Mouse (Mus musculus) midbrain, embryonic 12.5 days (tissue): Measurements from ENCODE around the gene Sorcs1. TPM values are rescaled to one million over a fixed set of nuclear protein-coding genes. Genes with fewer than 3 reads are reported as not detected.

Experiments
- ATAC-seq: fragments of 200-750 bp; cut with Nextera tagmentation; 2 replicates; pipeline ENCODE4 v1.8.0; 2017; ENCODE audit warnings: low read depth, moderate TSS enrichment, moderate library complexity; ENCODE audit not compliant: low FRiP score
- H3K27ac ChIP-seq: fragments of 300-500 bp; sonication (generic); replicated peaks from 2 replicates; pipeline ENCODE4 v1.5.1; 2016; ENCODE audit warnings: mild to moderate bottlenecking
- H3K27me3 ChIP-seq: fragments of 300-500 bp; sonication (generic); 2 replicates; pipeline ENCODE4 v1.6.1; 2016; ENCODE audit warnings: mild to moderate bottlenecking
- H3K36me3 ChIP-seq: fragments of 300-500 bp; sonication (generic); 2 replicates; pipeline ENCODE4 v1.6.1; 2016
- H3K4me1 ChIP-seq: fragments of 300-500 bp; sonication (generic); 2 replicates; pipeline ENCODE4 v1.6.1; 2016
- H3K4me2 ChIP-seq: fragments of 300-500 bp; sonication (generic); replicated peaks from 2 replicates; pipeline ENCODE4 v1.6.1; 2016; ENCODE audit warnings: mild to moderate bottlenecking, moderate library complexity
- H3K4me3 ChIP-seq: fragments of 300-500 bp; sonication (generic); 2 replicates; pipeline ENCODE4 v1.5.1; 2016; ENCODE audit warnings: mild to moderate bottlenecking
- H3K9ac ChIP-seq: fragments of 300-500 bp; sonication (generic); replicated peaks from 2 replicates; pipeline ENCODE4 v1.6.1; 2016; ENCODE audit warnings: mild to moderate bottlenecking, moderate library complexity
- H3K9me3 ChIP-seq: fragments of 300-500 bp; sonication (generic); 2 replicates; pipeline ENCODE4 v1.6.1; 2016; ENCODE audit warnings: mild to moderate bottlenecking
- WGBS: fragments of 180-500 bp; shearing (Covaris S2); methylation state at CpG from one replicate; pipeline ENCODE4 v1.1.7; 2016; 5-methylcytosine and 5-hydroxymethylcytosine counted together
- polyA plus RNA-seq: library from polyadenylated mRNA; unstranded; fragments of >200 nt; fragmentation: Nextera tagmentation; extraction: Ambion mirVana; gene quantifications from 2 replicates; pipeline ENCODE4 v1.2.1, GENCODE M21; 2016

Gene Sorcs1
- polyA plus RNA-seq, 1 experiment from 2014 or later: 6.2 TPM

DNA sequence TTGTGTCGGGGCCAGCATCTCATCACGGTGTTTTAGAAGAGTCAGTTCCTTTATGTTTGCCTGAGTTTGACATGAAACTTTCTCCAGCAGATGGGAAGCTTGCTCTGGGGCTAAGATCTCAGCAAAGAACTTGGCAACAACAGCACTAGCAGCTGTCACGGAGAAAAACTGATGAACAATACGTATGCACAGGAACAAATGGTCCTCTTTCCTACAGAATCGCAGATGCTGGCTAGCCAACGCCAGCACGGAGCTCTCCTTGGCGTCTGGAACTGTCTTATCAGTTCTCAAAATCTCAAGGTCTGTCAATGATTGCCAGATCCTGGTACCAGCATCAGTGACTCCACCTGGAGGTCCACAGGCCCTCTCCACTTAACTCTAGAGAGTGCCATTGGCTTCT, 350.6 kb downstream of the Sorcs1 start:
- no peak overlapping the region for H3K27ac ChIP-seq
- H3K4me3 ChIP-seq: no peak overlapping the region
- H3K4me2 ChIP-seq: no peak overlapping the region
- H3K4me1 ChIP-seq: no peaks in the 10 kb centered on the region
- ATAC-seq: no peak
- WGBS: 93% methylated on average over 8 of the region's 8 CpGs
- no peaks in the 10 kb centered on the region for H3K36me3 ChIP-seq
- no peak overlapping the region for H3K9ac ChIP-seq
- H3K27me3 ChIP-seq: no peaks in the 10 kb centered on the region
- H3K9me3 ChIP-seq: no peaks in the 10 kb centered on the region

DNA sequence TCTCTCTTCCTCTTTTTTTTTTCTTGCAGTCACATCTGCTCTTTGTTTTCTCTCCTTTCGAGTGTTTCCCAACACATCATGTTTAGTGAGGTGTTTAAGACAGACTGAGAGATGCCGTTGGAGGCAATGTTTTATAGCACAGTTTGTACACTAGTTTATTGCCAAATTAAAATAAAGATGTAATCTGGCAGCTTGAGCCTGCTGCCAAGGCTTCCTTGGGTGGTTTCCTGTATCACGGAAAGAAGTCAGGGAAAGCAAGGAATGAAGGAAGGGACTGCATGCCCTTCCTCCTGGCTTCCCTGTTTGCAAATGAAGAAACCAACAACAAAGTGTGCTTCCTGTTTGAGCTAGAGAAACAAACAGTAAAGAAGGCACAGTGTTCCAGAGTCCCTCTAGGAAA, 352.3 kb downstream of the Sorcs1 start:
- H3K36me3 ChIP-seq: no peaks in the 10 kb centered on the region
- H3K9me3 ChIP-seq: no peaks in the 10 kb centered on the region
- no peak overlapping the region for H3K27ac ChIP-seq
- no peak overlapping the region for H3K4me2 ChIP-seq
- H3K27me3 ChIP-seq: no peaks in the 10 kb centered on the region
- H3K9ac ChIP-seq: no peak overlapping the region
- H3K4me1 ChIP-seq: no peaks in the 10 kb centered on the region
- H3K4me3 ChIP-seq: no peak overlapping the region
- WGBS: 84% methylated on average over 3 of the region's 3 CpGs
- no peak for ATAC-seq

DNA sequence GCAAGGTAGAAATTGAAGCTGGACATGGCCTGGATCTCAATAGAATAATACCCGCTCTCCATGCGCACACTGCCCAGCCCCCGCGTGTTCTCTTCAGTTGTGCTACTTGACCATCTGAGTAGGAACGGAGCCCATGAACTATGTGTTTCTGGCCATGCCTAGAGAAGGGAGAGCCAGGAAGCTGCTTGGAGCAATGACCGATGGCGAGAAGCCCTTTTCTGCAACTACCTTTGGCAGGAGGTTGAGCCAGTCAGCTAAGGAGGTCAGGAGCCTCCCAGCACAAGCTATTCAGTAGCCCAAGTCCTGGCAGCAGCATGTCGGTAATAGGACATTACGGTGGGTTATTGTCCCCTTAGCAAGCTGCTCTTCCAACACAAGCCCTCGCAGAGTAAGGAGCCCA, 352.8 kb downstream of the Sorcs1 start:
- H3K9ac ChIP-seq: no peak overlapping the region
- H3K4me1 ChIP-seq: no peaks in the 10 kb centered on the region
- H3K27ac ChIP-seq: no peak overlapping the region
- no peaks in the 10 kb centered on the region for H3K27me3 ChIP-seq
- no peak overlapping the region for H3K4me3 ChIP-seq
- no peaks in the 10 kb centered on the region for H3K36me3 ChIP-seq
- 95% methylated on average over 10 of the region's 10 CpGs for WGBS
- H3K9me3 ChIP-seq: no peaks in the 10 kb centered on the region
- no peak for ATAC-seq
- no peak overlapping the region for H3K4me2 ChIP-seq

DNA sequence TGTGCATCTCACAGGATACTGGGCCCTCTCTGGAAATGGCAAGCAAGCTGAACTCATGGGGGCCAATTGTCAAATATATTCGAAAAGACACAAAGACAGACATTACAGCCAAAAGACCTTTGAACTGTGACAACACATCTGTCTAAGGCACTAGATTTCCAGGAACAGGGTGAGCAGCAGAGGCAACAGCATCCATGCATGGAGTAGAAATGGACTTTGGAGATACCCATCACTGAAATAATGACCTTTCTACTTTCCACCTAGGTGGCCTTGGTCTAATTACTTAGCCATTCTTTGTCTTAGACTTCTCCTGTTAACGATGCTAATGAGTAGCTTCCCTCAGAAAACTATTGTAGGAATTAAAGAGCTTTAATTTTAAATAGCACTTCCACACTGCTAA, 371.4 kb downstream of the Sorcs1 start:
- H3K27ac ChIP-seq: no peak overlapping the region
- H3K4me1 ChIP-seq: no peaks in the 10 kb centered on the region
- no peak for ATAC-seq

DNA sequence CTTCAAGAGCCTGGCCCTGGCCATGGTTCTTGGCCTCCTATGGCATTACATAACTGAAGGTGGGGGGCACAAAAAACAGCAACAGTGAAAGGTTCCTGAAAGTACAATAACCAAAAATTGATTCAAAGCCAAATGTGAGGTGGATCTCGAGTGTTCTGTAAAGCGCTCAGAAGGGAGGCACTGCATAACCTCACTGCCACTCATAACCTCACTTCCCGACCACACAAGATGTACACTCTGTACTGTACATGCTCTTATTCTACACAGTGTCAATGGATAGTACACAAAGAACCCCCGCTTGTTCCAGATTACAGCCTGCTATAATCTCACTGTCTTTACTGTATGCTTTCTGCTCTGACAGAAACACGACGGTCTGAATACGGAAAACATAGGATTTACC, 384.2 kb downstream of the Sorcs1 start:
- Histone ChIP-seq H3K4me2 (no peak overlapping the region), H3K9ac (no peak overlapping the region), H3K27me3 (no peaks in the 10 kb centered on the region), H3K36me3 (no peaks in the 10 kb centered on the region), H3K4me1 (no peaks in the 10 kb centered on the region), H3K4me3 (no peak overlapping the region), H3K27ac (no peak overlapping the region), H3K9me3 (no peaks in the 10 kb centered on the region)
- no peak for ATAC-seq
- WGBS: 90% methylated on average over 7 of the region's 7 CpGs

More for the DNA sequence above, 371.4 kb downstream of the Sorcs1 start:
- Histone ChIP-seq H3K4me3 (no peak overlapping the region), H3K36me3 (no peaks in the 10 kb centered on the region), H3K9ac (no peak overlapping the region), H3K27me3 (no peaks in the 10 kb centered on the region), H3K9me3 (no peaks in the 10 kb centered on the region), H3K4me2 (no peak overlapping the region)
- WGBS: 73% methylated on average over 2 of the region's 2 CpGs

DNA sequence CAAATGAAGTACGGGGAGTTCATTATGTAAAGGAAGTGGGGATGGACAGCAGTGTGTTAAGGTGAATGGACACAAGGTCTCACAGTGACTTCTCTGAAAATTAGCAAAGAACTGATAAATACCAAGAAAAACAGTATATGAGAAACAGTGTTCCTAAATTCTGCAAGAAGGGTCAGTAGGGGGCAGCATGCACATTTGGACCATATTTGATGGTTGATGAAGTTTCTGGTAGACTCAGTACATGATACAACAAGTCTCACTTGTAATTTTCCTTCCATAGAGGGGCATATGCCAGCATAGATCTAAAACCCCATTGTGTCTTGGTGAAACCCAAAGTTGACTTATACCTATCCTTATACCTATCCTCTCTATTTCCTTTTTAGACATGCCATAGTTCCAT, 414.0 kb downstream of the Sorcs1 start:
- H3K9me3 ChIP-seq: no peaks in the 10 kb centered on the region
- ATAC-seq: no peak
- no peak overlapping the region for H3K27ac ChIP-seq
- WGBS: 79% methylated on average over 1 of the region's 1 CpGs
- no peak overlapping the region for H3K4me2 ChIP-seq
- H3K36me3 ChIP-seq: no peaks in the 10 kb centered on the region
- no peak overlapping the region for H3K9ac ChIP-seq
- H3K4me3 ChIP-seq: no peak overlapping the region
- no peaks in the 10 kb centered on the region for H3K4me1 ChIP-seq
- H3K27me3 ChIP-seq: no peaks in the 10 kb centered on the region

DNA sequence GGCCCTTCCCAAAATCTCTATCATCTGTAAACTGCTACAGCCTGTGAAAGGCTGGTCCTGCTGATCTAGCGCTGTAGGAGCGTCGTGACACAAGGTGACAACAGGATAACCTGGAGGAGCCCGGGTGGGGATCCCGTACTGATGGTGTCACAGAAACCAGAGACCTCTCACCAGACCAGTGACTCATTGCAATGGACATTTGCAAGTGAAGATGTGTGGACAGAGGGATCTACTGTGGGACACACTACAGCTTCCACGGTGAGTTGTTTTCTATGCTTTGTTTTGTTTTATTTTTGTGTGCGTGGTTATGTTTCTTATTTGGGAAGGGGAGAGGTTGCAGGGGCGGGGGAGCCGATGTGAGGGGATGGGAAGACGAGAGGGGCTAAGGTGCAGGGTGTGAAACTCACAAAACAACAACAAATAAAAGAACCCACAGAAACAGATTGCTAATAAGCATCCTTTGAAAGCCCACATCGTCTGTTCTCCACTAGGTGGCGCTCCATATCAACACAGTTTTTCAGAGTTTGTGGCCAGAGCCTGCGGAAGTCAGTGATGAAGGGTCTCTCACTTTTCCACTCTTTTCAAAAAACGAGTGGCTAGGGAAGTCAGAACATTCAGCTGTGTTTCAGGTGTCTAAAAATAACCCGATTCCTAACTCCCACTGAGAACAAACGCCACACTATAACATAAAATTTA, 419.6 kb downstream of the Sorcs1 start:
- H3K4me1 ChIP-seq: no peaks in the 10 kb centered on the region
- H3K4me2 ChIP-seq: no peak overlapping the region
- H3K27me3 ChIP-seq: no peaks in the 10 kb centered on the region
- no peak overlapping the region for H3K4me3 ChIP-seq
- no peak overlapping the region for H3K27ac ChIP-seq
- no peaks in the 10 kb centered on the region for H3K36me3 ChIP-seq
- no peaks in the 10 kb centered on the region for H3K9me3 ChIP-seq
- peak; percentile 60; the same call in 1 of the 2 replicates for ATAC-seq
- H3K9ac ChIP-seq: no peak overlapping the region
- WGBS: 43% methylated on average over 16 of the region's 16 CpGs

DNA sequence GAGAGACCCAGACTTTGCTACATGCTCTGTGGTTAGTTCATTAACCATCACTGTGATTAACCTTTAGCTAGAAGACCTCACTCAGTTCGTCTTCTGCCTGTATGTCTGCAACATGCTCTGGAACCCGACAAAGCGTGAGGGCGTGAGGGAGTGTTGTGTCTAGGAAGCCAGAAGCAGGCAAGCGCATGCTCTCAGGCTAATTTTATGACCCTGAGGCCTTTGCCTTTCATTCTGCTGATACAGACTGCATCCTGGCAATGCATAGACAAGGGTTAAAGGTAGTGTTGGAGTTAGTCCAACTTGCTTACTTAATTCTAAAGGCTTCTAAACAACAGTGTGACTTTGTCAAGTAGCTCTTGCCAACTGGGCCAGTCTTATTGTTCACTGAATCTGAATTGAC, 458.0 kb downstream of the Sorcs1 start:
- no peak overlapping the region for H3K9ac ChIP-seq
- no peak overlapping the region for H3K27ac ChIP-seq
- WGBS: 76% methylated on average over 5 of the region's 5 CpGs
- no peak overlapping the region for H3K4me3 ChIP-seq
- H3K9me3 ChIP-seq: no peaks in the 10 kb centered on the region
- no peak overlapping the region for H3K4me2 ChIP-seq
- H3K27me3 ChIP-seq: no peaks in the 10 kb centered on the region
- H3K4me1 ChIP-seq: no peaks in the 10 kb centered on the region
- no peak for ATAC-seq
- H3K36me3 ChIP-seq: no peaks in the 10 kb centered on the region

DNA sequence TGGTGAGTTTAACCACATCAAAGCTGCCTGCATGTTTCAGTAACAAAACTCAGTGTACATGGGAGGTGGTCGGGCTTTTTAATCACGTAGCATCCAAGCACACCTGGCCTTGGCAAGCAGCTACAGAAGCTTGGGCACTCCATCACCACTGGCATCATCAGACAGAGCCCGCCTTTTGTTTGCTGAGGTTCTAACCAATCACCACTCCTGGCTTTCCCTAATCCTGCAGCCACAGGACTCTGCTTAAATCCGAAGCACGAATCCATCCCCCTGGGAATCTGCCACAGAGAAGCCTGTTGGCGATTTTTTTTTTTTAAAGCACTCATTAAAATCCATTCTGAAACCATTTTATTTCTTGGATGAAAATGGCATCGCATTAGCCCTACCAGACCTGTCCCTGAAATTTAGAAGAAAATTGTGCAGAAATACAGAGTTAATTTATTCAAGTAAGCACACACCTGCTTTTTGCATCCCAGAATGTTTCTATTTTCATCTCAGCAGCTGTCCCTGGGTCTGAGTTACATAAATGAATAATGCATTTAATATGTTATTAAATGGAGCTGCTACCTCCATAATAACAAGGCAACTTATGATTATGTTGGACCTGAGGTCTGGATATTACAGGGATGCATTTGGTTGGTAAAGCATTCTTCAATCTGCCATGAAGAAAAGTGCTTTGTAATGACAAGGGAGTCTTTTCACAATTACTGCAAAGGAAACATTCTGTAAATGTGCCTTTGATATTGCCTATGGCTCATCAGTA, 463.8 kb downstream of the Sorcs1 start:
- Histone ChIP-seq H3K4me2 (peak overlapping the region; percentile 22), H3K4me1 (peaks cover 13% of the 10 kb centered on the region; the same call in 1 of the 2 replicates), H3K4me3 (no peak overlapping the region), H3K9me3 (no peaks in the 10 kb centered on the region), H3K36me3 (no peaks in the 10 kb centered on the region), H3K27ac (peak overlapping the region; percentile 46), H3K27me3 (no peaks in the 10 kb centered on the region), H3K9ac (no peak overlapping the region)
- ATAC-seq: peak; percentile 82
- 25% methylated on average over 7 of the region's 7 CpGs for WGBS

DNA sequence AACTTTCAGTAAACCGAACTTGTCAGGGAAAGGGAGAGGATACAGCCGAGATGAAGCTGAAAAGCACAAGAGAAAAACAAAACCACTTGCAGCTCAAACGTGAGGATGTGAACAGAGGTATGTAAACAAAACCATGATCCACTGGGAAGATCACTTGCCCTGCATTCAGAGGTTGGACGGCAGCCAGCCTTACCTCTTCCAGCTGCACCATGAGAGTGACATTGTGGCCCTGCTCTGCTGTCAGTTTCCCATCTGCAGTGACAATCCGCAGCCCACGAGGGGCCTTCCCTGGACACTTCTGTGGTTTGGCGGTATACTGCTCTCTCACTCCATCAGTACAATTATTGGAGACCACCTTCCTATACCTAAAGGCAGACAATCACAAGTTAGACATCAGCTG, 468.0 kb downstream of the Sorcs1 start:
- Histone ChIP-seq H3K4me3 (no peak overlapping the region), H3K27me3 (no peaks in the 10 kb centered on the region), H3K36me3 (no peaks in the 10 kb centered on the region), H3K27ac (no peak overlapping the region), H3K9ac (no peak overlapping the region), H3K9me3 (no peaks in the 10 kb centered on the region), H3K4me2 (no peak overlapping the region), H3K4me1 (peaks cover 13% of the 10 kb centered on the region; the same call in 1 of the 2 replicates)
- WGBS: 42% methylated on average over 7 of the region's 7 CpGs
- no peak for ATAC-seq

DNA sequence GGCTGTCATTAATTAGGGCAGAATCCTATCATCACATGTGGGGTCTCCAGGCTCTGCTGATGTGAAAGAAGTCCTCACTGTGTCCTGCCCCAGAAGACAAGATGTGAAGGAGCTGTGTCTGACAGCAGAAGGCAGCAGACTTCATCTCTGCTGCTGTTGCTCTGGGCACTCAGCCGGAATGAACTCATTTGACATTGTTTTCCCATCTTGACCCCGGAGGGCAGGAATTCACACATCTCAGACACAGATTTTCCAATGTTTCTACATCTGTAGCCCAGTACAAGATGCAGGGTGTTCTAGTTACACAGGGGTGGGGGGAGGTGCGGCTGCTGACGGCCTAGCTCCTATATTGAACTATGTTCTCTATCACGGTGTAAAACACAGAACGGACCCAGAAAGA, 474.1 kb downstream of the Sorcs1 start:
- no peak overlapping the region for H3K9ac ChIP-seq
- H3K9me3 ChIP-seq: no peaks in the 10 kb centered on the region
- H3K4me1 ChIP-seq: no peaks in the 10 kb centered on the region
- ATAC-seq: no peak
- no peaks in the 10 kb centered on the region for H3K36me3 ChIP-seq
- no peak overlapping the region for H3K4me3 ChIP-seq
- 61% methylated on average over 6 of the region's 6 CpGs for WGBS
- H3K27ac ChIP-seq: no peak overlapping the region
- no peaks in the 10 kb centered on the region for H3K27me3 ChIP-seq
- H3K4me2 ChIP-seq: no peak overlapping the region

DNA sequence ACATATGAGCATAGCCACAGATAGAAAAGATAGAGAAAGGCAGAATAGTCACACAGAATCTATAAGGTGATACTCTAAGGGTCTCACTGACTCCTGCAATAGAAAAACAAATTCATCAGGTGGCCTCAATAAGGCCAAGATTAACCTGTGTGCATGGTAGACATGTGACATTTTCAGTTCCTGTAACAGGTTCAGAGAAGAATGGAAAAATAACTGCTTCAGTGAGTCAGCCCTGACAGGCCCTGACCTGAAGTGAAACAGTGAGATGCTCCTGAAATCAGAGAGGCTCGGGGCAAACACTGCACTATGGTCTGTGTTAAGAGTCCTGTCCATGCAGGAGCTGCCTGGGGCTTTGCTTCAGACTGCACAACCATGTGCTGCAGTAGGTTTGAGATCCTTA, 481.9 kb downstream of the Sorcs1 start:
- Histone ChIP-seq H3K36me3 (no peaks in the 10 kb centered on the region), H3K4me3 (no peak overlapping the region), H3K9ac (no peak overlapping the region), H3K4me2 (no peak overlapping the region), H3K27me3 (no peaks in the 10 kb centered on the region), H3K9me3 (no peaks in the 10 kb centered on the region), H3K4me1 (no peaks in the 10 kb centered on the region), H3K27ac (no peak overlapping the region)
- 86% methylated on average over 1 of the region's 1 CpGs for WGBS
- no peak for ATAC-seq
